Mouse (Mus musculus) lung, embryonic 16.5 days (tissue): ENCODE measurements around the gene Aldh16a1. TPM values are rescaled to one million over a fixed set of nuclear protein-coding genes. Genes with fewer than 3 reads are reported as not detected.

Source experiments
- ATAC-seq: fragments of 200-750 bp; cut with Nextera tagmentation; 2 replicates; pipeline ENCODE4 v1.8.0; 2017; ENCODE audit warnings: low read depth, mild to moderate bottlenecking, moderate library complexity
- H3K27ac ChIP-seq: fragments of 300-500 bp; sonication (generic); 2 replicates; pipeline ENCODE4 v1.5.1; 2014; ENCODE audit warnings: mild to moderate bottlenecking, control low read depth, low read length
- H3K27me3 ChIP-seq: fragments of 300-500 bp; sonication (generic); 2 replicates; pipeline ENCODE4 v1.6.1; 2014; ENCODE audit warnings: low read depth, low read length, mixed read lengths; ENCODE audit not compliant: control insufficient read depth, insufficient read depth
- H3K36me3 ChIP-seq: fragments of 300-500 bp; sonication (generic); 2 replicates; pipeline ENCODE4 v1.6.1; 2014; ENCODE audit warnings: low read length; ENCODE audit not compliant: control insufficient read depth, insufficient read depth
- H3K4me1 ChIP-seq: fragments of 300-500 bp; sonication (generic); replicated peaks from 2 replicates; pipeline ENCODE4 v1.6.1; 2014; ENCODE audit warnings: low read length, mixed read lengths; ENCODE audit not compliant: control insufficient read depth, insufficient read depth
- H3K4me2 ChIP-seq: fragments of 300-500 bp; sonication (generic); 2 replicates; pipeline ENCODE4 v1.6.1; 2014; ENCODE audit warnings: low read depth, low read length, control low read depth
- H3K4me3 ChIP-seq: fragments of 300-500 bp; sonication (generic); 2 replicates; pipeline ENCODE4 v1.5.1; 2014; ENCODE audit warnings: mild to moderate bottlenecking, low read length, control low read depth
- H3K9ac ChIP-seq: fragments of 300-500 bp; sonication (generic); 2 replicates; pipeline ENCODE4 v1.6.1; 2014; ENCODE audit warnings: low read length, control low read depth
- H3K9me3 ChIP-seq: fragments of 300-500 bp; sonication (generic); 2 replicates; pipeline ENCODE4 v1.6.1; 2016; ENCODE audit warnings: low read length; ENCODE audit not compliant: control insufficient read depth
- WGBS: fragments of 180-500 bp; shearing (Covaris S2); extraction: QIAGEN DNeasy Blood & Tissue Kit; methylation state at CpG from one replicate; pipeline ENCODE4 v1.1.7; 2014; 5-methylcytosine and 5-hydroxymethylcytosine counted together
- polyA plus RNA-seq: library from polyadenylated mRNA; unstranded; fragments of >200 nt; fragmentation: Nextera tagmentation; extraction: Ambion mirVana; gene quantifications from 2 replicates; pipeline ENCODE4 v1.2.1, GENCODE M21; 2015

Gene Aldh16a1
- polyA plus RNA-seq, 1 experiment from 2014 or later, result 57.4 TPM

GRCm38 (mm10) chr7:45135370-45135769, 19.0 kb downstream of the Aldh16a1 start:
- H3K27ac ChIP-seq, result no peak overlapping the region
- H3K4me3 ChIP-seq, result peak overlapping the region; percentile 72
- 70% methylated on average over 3 of the region's 3 CpGs for WGBS
- H3K27me3 ChIP-seq, result no peaks in the 10 kb centered on the region
- H3K36me3 ChIP-seq, result no peaks in the 10 kb centered on the region
- no peaks in the 10 kb centered on the region; the same call in 1 of the 2 replicates for H3K4me1 ChIP-seq
- peak overlapping the region; percentile 83; the same call in 1 of the 2 replicates for H3K9ac ChIP-seq
- ATAC-seq, result no peak
- H3K9me3 ChIP-seq, result no peaks in the 10 kb centered on the region
- H3K4me2 ChIP-seq, result peak overlapping the region; percentile 88

- no peaks in the 10 kb centered on the region for H3K27me3 ChIP-seq
- H3K4me2 ChIP-seq, result no peak overlapping the region
- no peaks in the 10 kb centered on the region for H3K36me3 ChIP-seq
- ATAC-seq, result 0 out of 2 replicates have a peak, but pooled peaks have one; percentile 16
- no peak overlapping the region for H3K9ac ChIP-seq
- H3K4me1 ChIP-seq, result peaks cover 5% of the 10 kb centered on the region
- no peaks in the 10 kb centered on the region for H3K9me3 ChIP-seq
- no peak overlapping the region for H3K4me3 ChIP-seq
- H3K27ac ChIP-seq, result no peak overlapping the region
- 8% methylated on average over 12 of the region's 12 CpGs for WGBS
These were observed 19.8 kb downstream of the Aldh16a1 start for GRCm38 (mm10) chr7:45134544-45135026.

DNA sequence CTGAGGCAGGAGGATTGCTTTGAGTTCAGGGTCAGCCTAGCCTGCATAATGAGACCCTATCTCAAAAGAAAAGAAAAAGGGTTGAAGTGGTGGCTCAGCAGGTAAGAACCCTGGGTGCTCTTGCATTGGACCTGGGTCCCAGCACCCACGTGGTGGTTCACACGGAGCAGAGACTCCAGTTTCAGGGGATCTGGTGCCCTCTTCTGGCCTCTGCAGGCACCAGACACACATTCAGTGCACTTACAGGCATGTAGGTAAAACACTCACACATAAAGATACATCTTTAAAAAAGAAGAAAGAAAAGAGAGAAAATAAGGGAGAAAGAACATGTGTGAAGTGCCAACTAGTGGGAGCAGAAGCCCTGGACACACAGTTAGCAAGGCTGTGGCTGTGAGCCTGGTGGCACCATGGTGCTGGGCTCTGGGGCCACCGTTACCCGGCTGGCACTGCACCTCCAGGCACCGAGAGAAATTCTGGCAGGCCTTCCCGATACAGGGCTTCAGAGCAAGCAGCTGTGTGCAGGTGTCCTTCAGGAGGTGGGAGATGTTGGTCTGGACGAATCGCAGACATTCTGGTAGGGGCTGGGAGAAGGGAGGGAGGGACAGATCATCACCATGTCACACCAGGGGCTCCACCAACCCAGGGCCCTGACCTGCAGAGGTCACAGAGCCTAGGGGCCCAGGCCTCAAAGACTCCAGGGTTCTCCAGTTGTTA, 20.8 kb downstream of the Aldh16a1 start:
- Histone ChIP-seq H3K4me1 (peaks cover 6% of the 10 kb centered on the region), H3K9me3 (no peaks in the 10 kb centered on the region), H3K9ac (no peak overlapping the region), H3K27ac (no peak overlapping the region), H3K4me2 (no peak overlapping the region), H3K36me3 (no peaks in the 10 kb centered on the region), H3K4me3 (no peak overlapping the region), H3K27me3 (no peaks in the 10 kb centered on the region)
- WGBS, result 73% methylated on average over 8 of the region's 8 CpGs
- no peak for ATAC-seq

GRCm38 (mm10) chr7:45131850-45132249, 22.5 kb downstream of the Aldh16a1 start:
- Histone ChIP-seq H3K9ac (peak overlapping the region; percentile 20; the same call in 1 of the 2 replicates), H3K27ac (no peak overlapping the region), H3K27me3 (no peaks in the 10 kb centered on the region), H3K4me2 (no peak overlapping the region), H3K4me3 (no peak overlapping the region), H3K36me3 (peaks cover 5% of the 10 kb centered on the region), H3K4me1 (peaks cover 11% of the 10 kb centered on the region), H3K9me3 (no peaks in the 10 kb centered on the region)
- 68% methylated on average over 11 of the region's 11 CpGs for WGBS
- ATAC-seq, result no peak

GRCm38 (mm10) chr7:45129776-45130512, 24.4 kb downstream of the Aldh16a1 start:
- H3K4me2 ChIP-seq, result peak overlapping the region; percentile 73
- ATAC-seq, result no peak
- H3K9ac ChIP-seq, result peak overlapping the region; percentile 80
- no peaks in the 10 kb centered on the region for H3K27me3 ChIP-seq
- H3K9me3 ChIP-seq, result no peaks in the 10 kb centered on the region
- H3K4me1 ChIP-seq, result peaks cover 26% of the 10 kb centered on the region
- H3K36me3 ChIP-seq, result peaks cover 24% of the 10 kb centered on the region
- peak overlapping the region; percentile 90 for H3K27ac ChIP-seq
- H3K4me3 ChIP-seq, result peak overlapping the region; percentile 61
- 54% methylated on average over 15 of the region's 15 CpGs for WGBS

- H3K27me3 ChIP-seq, result no peaks in the 10 kb centered on the region
- whole genome bisulfite sequencing, result 2% methylated on average over 17 of the region's 17 CpGs
- H3K4me2 ChIP-seq, result peak overlapping the region; percentile 73
- peak overlapping the region; percentile 90 for H3K27ac ChIP-seq
- H3K4me1 ChIP-seq, result peaks cover 30% of the 10 kb centered on the region
- H3K9me3 ChIP-seq, result no peaks in the 10 kb centered on the region
- H3K36me3 ChIP-seq, result peaks cover 26% of the 10 kb centered on the region
- peak overlapping the region; percentile 80 for H3K9ac ChIP-seq
- ATAC-seq, result no peak
- H3K4me3 ChIP-seq, result peak overlapping the region; percentile 61
These were observed 25.1 kb downstream of the Aldh16a1 start for GRCm38 (mm10) chr7:45129318-45129717.

DNA sequence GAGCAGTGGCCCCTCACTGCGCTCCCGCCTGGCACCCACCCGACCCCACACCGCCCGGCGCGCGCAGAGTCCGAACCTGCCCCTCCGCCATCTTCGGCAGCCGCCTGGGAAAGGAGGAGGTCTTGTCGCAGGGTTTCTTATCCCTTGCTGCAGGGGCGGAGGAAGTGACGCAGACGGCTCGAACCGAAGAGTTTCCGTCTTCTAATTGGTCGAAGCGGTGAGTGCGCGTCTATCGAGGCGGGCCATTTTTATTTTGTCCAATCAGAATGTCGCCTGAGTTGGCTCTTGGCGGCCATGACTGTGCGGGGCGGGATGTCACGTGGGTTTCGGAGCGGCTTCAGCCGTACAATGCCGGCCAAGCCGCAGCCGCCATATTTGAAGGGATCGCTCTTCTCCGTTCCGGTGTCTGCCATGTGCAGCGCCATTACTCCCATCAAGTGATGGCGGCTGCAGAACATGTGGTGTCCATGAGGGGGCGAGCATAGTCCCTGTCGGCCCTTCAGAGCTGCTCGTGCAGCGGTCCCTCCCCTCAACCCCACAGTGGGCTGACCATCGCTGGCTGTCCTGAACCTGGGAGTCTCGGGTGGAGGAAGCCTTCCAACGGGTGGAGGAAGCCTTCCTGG, 25.6 kb downstream of the Aldh16a1 start, which contains the start of gene Rpl13a:
Gene Rpl13a, minus strand, starts transcription at position 138 of the 623 bp plus-strand sequence.
- H3K4me2 ChIP-seq, result peak within 1 kb of the TSS; percentile 96
- peak within 1 kb of the TSS; percentile 78 for H3K4me3 ChIP-seq
- ATAC-seq, result peak; percentile 94
- H3K4me1 ChIP-seq, result peaks cover 30% of the 10 kb centered on the region
- H3K27ac ChIP-seq, result peak within 1 kb of the TSS; percentile 90
- peaks cover 26% of the 10 kb centered on the region for H3K36me3 ChIP-seq
- no peaks in the 10 kb centered on the region for H3K27me3 ChIP-seq
- no peaks in the 10 kb centered on the region for H3K9me3 ChIP-seq
- H3K9ac ChIP-seq, result peak within 1 kb of the TSS; percentile 97
- WGBS, result 0% methylated on average over 48 of the region's 48 CpGs

- Histone ChIP-seq H3K9me3 (no peaks in the 10 kb centered on the region), H3K9ac (peak overlapping the region; percentile 97), H3K27me3 (no peaks in the 10 kb centered on the region), H3K4me2 (peak overlapping the region; percentile 96), H3K4me3 (peak overlapping the region; percentile 78), H3K4me1 (peaks cover 35% of the 10 kb centered on the region), H3K36me3 (peaks cover 31% of the 10 kb centered on the region), H3K27ac (peak overlapping the region; percentile 83)
- WGBS, result 2% methylated on average over 6 of the region's 6 CpGs
- no peak for ATAC-seq
These were observed 26.6 kb downstream of the Aldh16a1 start for GRCm38 (mm10) chr7:45127700-45128224.
